Mouse (Mus musculus) cerebellum, adult 2 months (tissue): ENCODE measurements around the gene Usp2.

Source experiments
- CTCF ChIP-seq: fragments of 200-500 bp; IDR thresholded peaks from 2 replicates; pipeline ENCODE4 v1.5.1; 2011; ENCODE audit warnings: low read depth, mild to moderate bottlenecking, control low read depth, low read length, moderate library complexity, borderline replicate concordance; ENCODE audit not compliant: insufficient read depth
- POLR2A ChIP-seq: fragments of 200-500 bp; IDR thresholded peaks from 2 replicates; pipeline ENCODE4 v1.6.1; 2011; ENCODE audit warnings: low read length, control low read depth, borderline replicate concordance; ENCODE audit not compliant: insufficient read depth

DNA sequence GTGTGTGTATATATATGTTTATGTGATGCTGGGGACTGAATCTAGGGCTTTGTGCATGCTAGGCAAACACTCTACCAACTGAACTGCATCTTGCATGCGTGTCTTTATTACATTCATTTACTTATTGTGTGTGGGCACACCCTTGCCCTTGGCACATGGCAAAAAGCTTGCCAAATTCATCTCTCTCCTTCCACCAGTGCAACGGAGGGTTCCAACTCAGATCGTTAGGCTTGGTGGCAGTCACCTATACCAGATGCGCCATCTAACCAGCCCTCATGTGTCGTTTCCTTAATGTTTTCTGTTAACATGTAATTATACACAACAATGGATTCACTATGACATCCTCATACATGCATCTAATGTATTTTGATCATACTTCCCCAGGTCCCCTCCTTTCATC is 15.4 kb downstream of the Usp2 start:
- TF ChIP-seq CTCF, result no peak
- TF ChIP-seq POLR2A, result no peak
